Mouse (Mus musculus): ENCODE results near the gene Ackr1.

Gene Ackr1

DNA sequence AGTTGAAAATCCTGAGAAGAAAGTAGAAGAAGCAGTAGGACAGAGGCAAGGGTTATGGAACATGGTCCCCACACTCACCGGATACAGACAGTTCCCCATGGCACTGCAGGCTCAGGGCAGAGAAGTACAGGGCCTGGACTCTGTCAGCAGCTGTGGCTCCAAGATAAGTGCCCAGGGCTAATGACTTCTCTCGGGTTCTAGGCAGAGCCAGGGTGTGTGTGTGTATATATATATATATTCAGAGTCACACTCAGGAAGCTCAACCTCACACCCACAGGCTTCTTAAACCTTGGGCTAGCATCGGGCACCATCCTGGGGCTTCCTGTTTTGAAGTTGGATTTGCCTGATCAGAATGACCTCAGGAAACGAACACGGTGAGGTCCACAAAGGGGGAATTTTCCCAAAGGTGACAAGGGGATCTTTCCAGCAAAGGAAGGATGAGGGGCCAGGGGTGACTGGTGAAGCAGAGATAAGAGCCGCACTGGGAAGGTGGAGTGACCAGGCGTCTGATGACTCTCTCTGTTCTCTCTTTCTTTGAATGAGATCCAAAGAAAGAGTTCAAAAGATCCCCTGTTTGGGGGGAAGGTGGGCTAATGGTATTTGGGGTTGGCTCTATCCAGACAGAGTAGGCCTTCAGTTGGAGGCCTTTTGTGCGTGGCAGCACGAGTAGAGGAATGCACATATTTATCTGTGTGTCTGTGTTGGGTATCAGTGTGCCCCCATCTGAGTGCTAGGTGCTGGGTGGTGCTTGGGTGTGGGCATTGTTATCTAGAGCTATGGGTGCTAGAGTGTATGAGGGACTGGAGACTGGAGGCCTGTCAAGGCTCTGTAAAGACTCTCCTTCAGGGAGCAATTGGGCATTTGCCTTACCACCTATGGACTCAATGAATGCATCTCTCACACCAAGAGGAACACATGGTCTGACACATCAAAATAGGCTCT, at the start of gene Ackr1:
Ackr1 (minus strand) TSS at position 439 of the 942 bp plus-strand sequence.
- no peak for DNase-seq

GRCm38 (mm10) chr1:173381436-173381835, 47.9 kb upstream of the Ackr1 start:
- no peak for DNase-seq

- peak; percentile 85 for DNase-seq
Observed at GRCm38 (mm10) chr1:173377380-173378112, 44.0 kb upstream of the Ackr1 start.

GRCm38 (mm10) chr1:173374020-173374419, 40.5 kb upstream of the Ackr1 start:
- DNase-seq, result no peak

GRCm38 (mm10) chr1:173371586-173371985, 38.0 kb upstream of the Ackr1 start:
- peak; percentile 91 for DNase-seq

DNA sequence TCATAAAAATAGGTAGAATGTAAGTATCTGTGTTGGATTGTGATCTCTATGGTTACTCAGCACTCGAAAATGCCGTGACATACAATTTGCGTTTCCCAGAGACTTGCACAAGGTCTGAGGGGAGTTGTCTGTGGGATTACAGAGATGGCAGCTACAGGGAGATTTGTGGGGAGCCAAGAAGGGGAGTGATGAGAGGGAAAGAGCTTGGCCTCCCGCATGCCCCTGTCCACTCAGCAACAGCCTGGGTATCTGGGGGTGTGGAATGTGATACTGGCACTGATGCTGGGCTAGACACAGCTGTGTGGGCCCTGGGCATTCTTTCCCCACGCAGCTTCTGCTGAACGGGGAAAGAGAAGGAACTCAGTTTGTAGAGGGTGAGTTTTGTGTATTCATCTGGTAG, 36.9 kb upstream of the Ackr1 start:
- peak; percentile 38 for DNase-seq

GRCm38 (mm10) chr1:173369611-173370010, 36.1 kb upstream of the Ackr1 start:
- peak; percentile 78 for DNase-seq

DNA sequence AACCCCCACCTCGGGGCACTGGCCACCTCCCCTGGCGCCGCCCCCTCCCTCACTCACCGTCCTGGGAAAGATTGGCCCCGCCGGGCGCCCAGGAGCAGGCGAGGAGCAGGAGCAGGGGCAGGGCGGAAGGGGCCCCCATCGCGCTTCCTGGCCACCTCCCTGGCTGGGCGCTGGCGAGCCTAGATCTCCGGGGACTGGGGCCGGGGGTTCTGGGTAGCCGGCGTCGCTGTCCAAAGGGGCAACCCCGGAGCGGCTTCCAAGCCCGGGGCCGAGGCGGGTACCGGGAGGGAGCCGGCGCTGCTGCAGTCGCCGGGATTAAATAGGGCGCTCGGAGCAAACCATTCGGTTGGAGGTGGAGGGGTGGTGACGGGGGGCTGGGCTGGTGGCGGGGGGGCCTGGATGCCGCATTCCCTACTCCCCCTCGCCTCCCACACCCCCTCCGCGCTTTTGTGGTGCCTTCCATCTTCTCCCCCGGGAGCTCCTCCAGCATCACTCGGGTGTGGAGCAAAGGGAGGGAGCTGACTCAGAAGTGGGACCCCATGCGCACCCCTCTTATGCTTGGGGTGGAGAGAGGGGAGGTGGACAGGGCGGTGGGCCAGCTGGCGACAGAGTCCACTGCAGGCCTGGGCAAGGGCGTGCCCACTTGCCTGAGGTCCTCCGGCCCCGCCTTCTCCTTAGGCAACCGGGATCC, 34.0 kb upstream of the Ackr1 start, which contains the start of gene Cadm3:
Cadm3 (minus strand) TSS at position 340 of the 691 bp plus-strand sequence.
- DNase-seq, result peak; percentile 94

- DNase-seq, result peak; percentile 80
Observed at GRCm38 (mm10) chr1:173366701-173367355, 33.3 kb upstream of the Ackr1 start.

DNA sequence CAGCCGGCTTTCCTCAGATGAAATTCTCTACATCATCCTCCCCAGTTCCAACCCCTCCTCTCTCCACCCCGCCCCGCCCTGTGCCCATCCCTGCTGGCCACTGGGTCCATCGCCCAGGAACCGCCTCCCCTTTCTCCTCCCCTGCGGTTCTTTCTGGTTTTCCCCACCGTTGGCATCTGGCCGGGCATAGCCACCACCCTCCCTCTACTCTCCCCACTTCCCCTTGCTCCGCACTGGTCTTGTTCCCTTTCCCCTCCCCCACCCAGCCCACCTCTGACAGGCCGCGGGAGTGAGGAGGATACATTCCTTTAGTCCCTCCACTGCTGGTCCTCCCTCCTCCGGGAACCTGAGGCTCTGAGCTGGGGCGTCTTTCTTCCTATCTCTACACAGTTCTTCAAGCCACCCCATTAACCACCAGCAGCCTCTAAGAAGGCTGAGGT, 32.4 kb upstream of the Ackr1 start:
- DNase-seq, result peak; percentile 92

- DNase-seq, result peak; percentile 93
Observed at GRCm38 (mm10) chr1:173364125-173364800, 30.7 kb upstream of the Ackr1 start.

GRCm38 (mm10) chr1:173363436-173363835, 29.9 kb upstream of the Ackr1 start:
- DNase-seq, result peak; percentile 18

- DNase-seq, result peak; percentile 17
Observed at GRCm38 (mm10) chr1:173361651-173362050, 28.1 kb upstream of the Ackr1 start.

GRCm38 (mm10) chr1:173359590-173360290, 26.2 kb upstream of the Ackr1 start:
- peak; percentile 94 for DNase-seq

DNA sequence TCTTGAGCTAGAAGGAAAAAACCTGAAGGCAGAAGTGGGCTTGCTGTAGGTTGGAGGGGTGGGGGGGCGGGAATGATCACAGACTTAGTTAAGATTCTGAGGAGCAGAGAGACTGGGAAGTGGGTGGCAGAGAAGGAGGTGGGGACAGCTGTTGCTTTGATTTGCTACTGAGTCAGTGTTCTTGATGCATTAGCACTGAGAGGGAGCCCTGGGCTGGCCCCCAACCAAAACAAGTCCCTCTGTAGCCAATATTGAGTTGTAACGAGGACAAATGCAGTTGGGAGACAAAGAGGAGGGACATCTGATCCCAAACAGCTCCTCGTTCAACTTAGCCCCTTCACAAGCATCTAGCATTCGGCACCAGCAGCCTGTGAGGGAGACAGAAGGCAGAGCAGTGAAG, 24.2 kb upstream of the Ackr1 start:
- peak; percentile 33 for DNase-seq

GRCm38 (mm10) chr1:173356699-173357098, 23.1 kb upstream of the Ackr1 start:
- DNase-seq, result peak; percentile 18

DNA sequence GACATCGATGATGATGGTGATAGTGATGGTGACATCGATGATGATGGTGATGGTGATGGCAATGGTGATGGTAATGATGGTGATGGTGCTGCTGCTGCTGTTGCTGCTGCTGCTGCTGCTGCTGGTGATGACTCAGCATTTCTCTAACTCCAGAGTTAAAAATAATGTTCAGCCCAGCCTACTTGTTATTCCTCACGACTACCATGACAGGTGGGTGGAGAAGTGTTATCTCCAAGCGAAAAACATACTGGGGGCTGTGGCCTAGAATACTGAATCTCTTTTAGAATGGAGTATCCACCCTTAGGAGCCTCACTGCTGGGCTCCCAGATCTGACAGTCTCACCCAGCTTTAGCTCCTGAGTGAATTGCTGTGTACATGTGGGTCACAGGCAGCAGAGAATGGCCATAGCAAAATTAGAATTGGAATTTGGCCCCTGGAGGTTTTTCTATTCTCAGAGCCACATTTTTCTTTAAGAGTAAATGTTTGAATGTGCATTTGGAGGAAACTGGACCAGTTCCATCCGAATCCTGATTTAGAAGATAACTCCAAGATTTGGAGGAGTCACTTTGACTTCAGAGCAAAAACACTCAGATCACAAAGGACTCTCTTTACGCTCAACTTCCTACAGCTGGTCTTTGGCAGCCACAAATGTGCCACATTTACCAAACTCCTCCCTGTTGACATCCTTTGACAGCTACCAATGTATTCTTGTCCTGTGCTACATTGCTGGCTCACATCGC, 21.7 kb upstream of the Ackr1 start:
- DNase-seq, result no peak

GRCm38 (mm10) chr1:173350372-173350957, 16.9 kb upstream of the Ackr1 start, which contains the start of gene Aim2:
Gene Aim2 (plus strand): TSS chr1:173350879.
- peak; percentile 5 for DNase-seq

- peak; percentile 39 for DNase-seq
Observed at GRCm38 (mm10) chr1:173349946-173350345, 16.4 kb upstream of the Ackr1 start.

DNA sequence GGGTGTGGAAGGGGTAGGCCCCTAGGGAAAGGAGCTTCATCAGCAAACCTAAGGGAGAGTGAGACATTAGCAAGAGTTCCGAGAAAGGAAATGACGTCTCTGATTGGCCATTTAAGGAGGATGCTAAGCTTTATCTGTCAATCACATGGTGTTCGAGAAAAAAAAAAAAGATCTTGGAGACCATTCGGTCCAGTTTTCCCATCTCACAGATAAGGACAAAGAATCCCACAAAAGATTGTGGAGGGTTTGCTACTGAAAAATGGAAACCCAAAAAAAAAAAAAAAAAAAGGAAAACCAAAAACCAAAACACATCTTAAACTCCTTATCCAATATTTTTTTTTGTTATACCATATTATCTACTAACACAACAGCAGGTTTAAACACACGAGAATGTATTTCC, 15.6 kb upstream of the Ackr1 start:
- DNase-seq, result no peak

Measured in cerebellum, adult 9-11 months (tissue).